Mouse (Mus musculus): ENCODE measurements around the gene Gm10229.
"Not testable (repeated sequence)": the region's sequence is repeated elsewhere in the genome, so short reads cannot be mapped to it uniquely, and the experiment has no call there.

The Gm10229 gene

GRCm38 (mm10) chr16:89014984-89015383, at the start of gene Gm10229:
Gm10229 (plus strand) TSS chr16:89015284.
- not testable (repeated sequence) for DNase-seq

- DNase-seq: no peak
Observed at GRCm38 (mm10) chr16:89010659-89011058, 4.4 kb upstream of the Gm10229 start, which contains the start of gene Krtap22-2. Krtap22-2 (minus strand) TSS chr16:89010759.

GRCm38 (mm10) chr16:89013973-89014372, 1.1 kb upstream of the Gm10229 start:
- no peak for DNase-seq

- not testable (repeated sequence) for DNase-seq
Observed at GRCm38 (mm10) chr16:89031399-89031798, 16.3 kb downstream of the Gm10229 start, which contains the start of gene Krtap6-1. Krtap6-1 (plus strand) TSS chr16:89031699.

GRCm38 (mm10) chr16:89041372-89041771, 26.3 kb downstream of the Gm10229 start, which contains the start of gene Gm10228:
Gm10228 (minus strand) TSS chr16:89041472.
- not testable (repeated sequence) for DNase-seq

GRCm38 (mm10) chr16:89047783-89048182, 32.7 kb downstream of the Gm10229 start, which contains the start of gene Krtap6-5:
Krtap6-5 (minus strand) TSS chr16:89047883.
- no peak for DNase-seq

- not testable (repeated sequence) for DNase-seq
Observed at GRCm38 (mm10) chr16:89063902-89064301, 48.8 kb downstream of the Gm10229 start, which contains the start of gene 1110025L11Rik. 1110025L11Rik (minus strand) TSS chr16:89064002.

All from cerebellum, postnatal 14 days (tissue).